Mouse (Mus musculus) right cerebral cortex, postnatal 25 days (tissue): ENCODE data around the gene Olfr1025-ps1.

Source experiments
- DNase-seq: peaks from one replicate; pipeline ENCODE4 v3.0.0; 2022

Gene Olfr1025-ps1

GRCm38 (mm10) chr2:85914893-85915292 lies at the start of gene Olfr1025-ps1:
Gene Olfr1025-ps1, plus strand, starts transcription at chr2:85915193.
- DNase-seq, result no peak

GRCm38 (mm10) chr2:85868294-85868693 lies 46.7 kb upstream of the Olfr1025-ps1 start, which contains the start of gene Olfr1022:
Gene Olfr1022, plus strand, starts transcription at chr2:85868594.
- no peak for DNase-seq

- no peak for DNase-seq
These were observed 29.7 kb upstream of the Olfr1025-ps1 start, which contains the start of gene Olfr1023 for GRCm38 (mm10) chr2:85885340-85885739. Gene Olfr1023, plus strand, starts transcription at chr2:85885640.

GRCm38 (mm10) chr2:85904952-85905351 lies 10.0 kb upstream of the Olfr1025-ps1 start, which contains the start of gene Olfr1024:
Gene Olfr1024, minus strand, starts transcription at chr2:85905052.
- no peak for DNase-seq

- DNase-seq, result no peak
These were observed 1.8 kb upstream of the Olfr1025-ps1 start for GRCm38 (mm10) chr2:85913197-85913596.

GRCm38 (mm10) chr2:85921258-85921657 lies 6.3 kb downstream of the Olfr1025-ps1 start, which contains the start of gene Olfr1026:
Gene Olfr1026, plus strand, starts transcription at chr2:85921558.
- DNase-seq, result no peak

GRCm38 (mm10) chr2:85950137-85950536 lies 35.1 kb downstream of the Olfr1025-ps1 start, which contains the start of gene Olfr1028:
Gene Olfr1028, plus strand, starts transcription at chr2:85950437.
- DNase-seq, result no peak
